Mouse (Mus musculus) thymus, adult 2 months (tissue): ENCODE measurements around the gene Crip1.

Experiments used
- CTCF ChIP-seq: fragments of 200-500 bp; IDR thresholded peaks from 2 replicates; pipeline ENCODE4 v1.5.1; 2012; ENCODE audit warnings: mild to moderate bottlenecking, control low read depth, low read length, moderate library complexity, borderline replicate concordance; ENCODE audit not compliant: control insufficient read depth, poor library complexity, insufficient read depth; ENCODE audit errors: extremely low read depth
- POLR2A ChIP-seq: fragments of 200-500 bp; IDR thresholded peaks from 2 replicates; pipeline ENCODE4 v1.6.1; 2012; ENCODE audit warnings: mild to moderate bottlenecking, low read length, control low read depth, moderate library complexity; ENCODE audit not compliant: control insufficient read depth, poor library complexity, insufficient read depth; ENCODE audit errors: extremely low read depth

DNA sequence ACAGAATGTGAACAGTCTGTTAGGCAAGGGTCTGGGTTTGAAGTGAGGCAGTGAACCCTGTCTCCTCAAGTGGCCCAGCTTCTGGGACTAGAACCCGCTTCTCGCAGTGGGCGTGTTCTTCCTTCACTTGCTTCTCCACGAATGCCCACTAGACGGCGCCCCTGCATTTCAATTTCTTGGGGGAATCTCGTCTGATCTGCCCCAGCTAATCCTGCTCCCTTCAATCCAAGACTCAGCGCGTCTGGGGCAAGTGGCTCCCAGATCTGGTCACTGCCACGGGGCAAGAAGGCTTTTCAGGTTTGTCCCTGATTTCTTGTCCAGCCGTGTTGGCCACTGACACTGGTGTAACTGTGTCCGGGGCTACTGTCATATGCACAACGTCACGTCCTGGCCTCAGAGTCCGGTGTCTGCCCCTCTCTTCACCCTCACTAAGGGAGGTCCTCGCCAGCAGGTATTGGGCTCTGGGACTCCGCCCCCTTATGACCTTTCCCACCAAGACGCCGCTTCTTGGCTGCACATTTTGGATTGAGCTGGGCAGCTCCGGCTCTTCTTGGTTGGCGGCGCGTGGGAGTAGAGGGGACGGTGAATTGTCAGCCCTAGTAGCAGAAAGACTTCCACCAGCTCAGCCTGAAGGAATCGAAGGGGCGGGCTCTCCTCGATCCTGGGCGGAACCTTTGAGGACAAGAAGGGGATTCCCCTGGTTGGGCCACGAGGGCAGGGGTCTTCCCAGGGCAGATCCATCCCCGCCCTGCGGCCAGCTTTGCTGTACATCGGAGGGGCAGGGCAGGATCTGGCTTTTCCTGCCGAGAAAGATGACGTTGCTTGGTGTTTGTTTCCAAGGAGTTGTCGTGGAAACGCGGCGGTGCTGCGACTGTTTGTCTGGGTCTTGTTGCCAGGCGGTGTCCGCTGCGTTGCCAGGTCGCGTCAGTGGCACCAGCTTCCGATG is at the start of gene Crip1:
- TF ChIP-seq POLR2A (no peak), CTCF (peak; percentile 83)
